Mouse (Mus musculus) lung, postnatal 0 days (tissue): ENCODE results near the gene Shc3. TPM values are rescaled to one million over a fixed set of nuclear protein-coding genes. Genes with fewer than 3 reads are reported as not detected.

ENCODE experiments used
- ATAC-seq: fragments of 200-750 bp; cut with Nextera tagmentation; 2 replicates; pipeline ENCODE4 v1.8.0; 2017; ENCODE audit warnings: moderate library complexity
- DNase-seq: peaks from one replicate; pipeline ENCODE4 v3.0.0-alpha.2; 2016; ENCODE audit warnings: low spot score
- H3K27ac ChIP-seq: fragments of 300-500 bp; sonication (generic); 2 replicates; pipeline ENCODE4 v1.5.1; 2014; ENCODE audit warnings: antibody characterized with exemption, mild to moderate bottlenecking, low read length, mixed read lengths
- H3K27me3 ChIP-seq: fragments of 300-500 bp; sonication (generic); replicated peaks from 2 replicates; pipeline ENCODE4 v1.6.1; 2014; ENCODE audit warnings: low read length, mixed read lengths; ENCODE audit not compliant: insufficient read depth
- H3K36me3 ChIP-seq: fragments of 300-500 bp; sonication (generic); 2 replicates; pipeline ENCODE4 v1.6.1; 2014; ENCODE audit warnings: low read length, mixed read lengths; ENCODE audit not compliant: insufficient read depth
- H3K4me1 ChIP-seq: fragments of 300-500 bp; sonication (generic); 2 replicates; pipeline ENCODE4 v1.6.1; 2014; ENCODE audit warnings: antibody characterized with exemption, low read depth, low read length, mixed read lengths; ENCODE audit not compliant: insufficient read depth
- H3K4me2 ChIP-seq: fragments of 300-500 bp; sonication (generic); replicated peaks from 2 replicates; pipeline ENCODE4 v1.6.1; 2014; ENCODE audit warnings: low read depth, mild to moderate bottlenecking, low read length, moderate library complexity, mixed read lengths
- H3K4me3 ChIP-seq: fragments of 300-500 bp; sonication (generic); 2 replicates; pipeline ENCODE4 v1.5.1; 2014; ENCODE audit warnings: low read depth, low read length
- H3K9ac ChIP-seq: fragments of 300-500 bp; sonication (generic); replicated peaks from 2 replicates; pipeline ENCODE4 v1.6.1; 2014; ENCODE audit warnings: low read depth, mild to moderate bottlenecking
- H3K9me3 ChIP-seq: fragments of 300-500 bp; sonication (generic); 2 replicates; pipeline ENCODE4 v1.6.1; 2016; ENCODE audit warnings: low read length, mixed read lengths
- CTCF ChIP-seq: IDR thresholded peaks from 2 replicates; pipeline ENCODE4 v1.5.1; 2016; ENCODE audit warnings: antibody characterized with exemption, mild to moderate bottlenecking
- EP300 ChIP-seq: IDR thresholded peaks from 2 replicates; pipeline ENCODE4 v1.6.1; 2016; ENCODE audit warnings: antibody characterized with exemption, mild to moderate bottlenecking, control low read depth
- WGBS: fragments of 180-500 bp; shearing (Covaris S2); extraction: QIAGEN DNeasy Blood & Tissue Kit; methylation state at CpG from one replicate; pipeline ENCODE4 v1.1.7; 2014; 5-methylcytosine and 5-hydroxymethylcytosine counted together
- polyA plus RNA-seq: library from polyadenylated mRNA; unstranded; fragments of >200 nt; fragmentation: Nextera tagmentation; extraction: Ambion mirVana; gene quantifications from 2 replicates; pipeline ENCODE4 v1.2.1, GENCODE M21; 2015

Shc3 gene
- polyA plus RNA-seq, 1 experiment from 2014 or later: 0.12 TPM

GRCm38 (mm10) chr13:51580263-51581044 lies 11.2 kb upstream of the Shc3 start:
- Histone ChIP-seq H3K36me3 (no peaks in the 10 kb centered on the region), H3K27me3 (no peaks in the 10 kb centered on the region), H3K9me3 (no peaks in the 10 kb centered on the region), H3K9ac (no peak overlapping the region), H3K27ac (no peak overlapping the region), H3K4me2 (no peak overlapping the region), H3K4me3 (no peak overlapping the region), H3K4me1 (no peaks in the 10 kb centered on the region)
- TF ChIP-seq CTCF (no peak), EP300 (no peak)
- ATAC-seq (no peak), DNase-seq (peak; percentile 17)
- 7% methylated on average over 8 of the region's 8 CpGs for WGBS

GRCm38 (mm10) chr13:51573849-51574248 lies 4.6 kb upstream of the Shc3 start:
- no peak overlapping the region for H3K4me2 ChIP-seq
- 19% methylated on average over 11 of the region's 11 CpGs for WGBS

GRCm38 (mm10) chr13:51570111-51570510 lies 892 bp upstream of the Shc3 start:
- no peak overlapping the region for H3K4me2 ChIP-seq
- H3K27ac ChIP-seq: no peak overlapping the region
- H3K9me3 ChIP-seq: no peaks in the 10 kb centered on the region
- H3K4me1 ChIP-seq: no peaks in the 10 kb centered on the region; the same call in 1 of the 2 replicates
- no peak overlapping the region for H3K9ac ChIP-seq
- no peak overlapping the region for H3K4me3 ChIP-seq
- DNase-seq (no peak), ATAC-seq (no peak)
- WGBS: 7% methylated on average over 9 of the region's 9 CpGs
- no peak for TF ChIP-seq EP300
- no peak for TF ChIP-seq CTCF
- H3K27me3 ChIP-seq: peaks cover 41% of the 10 kb centered on the region
- H3K36me3 ChIP-seq: no peaks in the 10 kb centered on the region

More at GRCm38 (mm10) chr13:51573849-51574248, 4.6 kb upstream of the Shc3 start:
- no peak for DNase-seq
- Histone ChIP-seq H3K4me1 (no peaks in the 10 kb centered on the region; the same call in 1 of the 2 replicates), H3K36me3 (no peaks in the 10 kb centered on the region), H3K27ac (no peak overlapping the region), H3K27me3 (peaks cover 10% of the 10 kb centered on the region; the same call in 1 of the 2 replicates), H3K9me3 (no peaks in the 10 kb centered on the region), H3K4me3 (no peak overlapping the region), H3K9ac (no peak overlapping the region)
- ATAC-seq: peak; percentile 61
- TF ChIP-seq CTCF (no peak), EP300 (no peak)

- H3K4me3 ChIP-seq: peak overlapping the region; percentile 21; the same call in 1 of the 2 replicates
- DNase-seq (no peak), ATAC-seq (peak; percentile 6; the same call in 1 of the 2 replicates)
- peak overlapping the region; percentile 61 for H3K4me2 ChIP-seq
- no peak overlapping the region for H3K9ac ChIP-seq
- H3K9me3 ChIP-seq: no peaks in the 10 kb centered on the region
- no peaks in the 10 kb centered on the region for H3K36me3 ChIP-seq
- WGBS: 4% methylated on average over 7 of the region's 7 CpGs
- peaks cover 45% of the 10 kb centered on the region for H3K27me3 ChIP-seq
- H3K27ac ChIP-seq: no peak overlapping the region
- TF ChIP-seq CTCF (no peak), EP300 (no peak)
- no peaks in the 10 kb centered on the region; the same call in 1 of the 2 replicates for H3K4me1 ChIP-seq
Observed at GRCm38 (mm10) chr13:51569685-51570068, 458 bp upstream of the Shc3 start.

- Histone ChIP-seq H3K4me3 (peak overlapping the region; percentile 21), H3K27ac (no peak overlapping the region), H3K36me3 (no peaks in the 10 kb centered on the region), H3K27me3 (peaks cover 45% of the 10 kb centered on the region), H3K4me2 (peak overlapping the region; percentile 61), H3K9ac (no peak overlapping the region), H3K4me1 (no peaks in the 10 kb centered on the region; the same call in 1 of the 2 replicates), H3K9me3 (no peaks in the 10 kb centered on the region)
- DNase-seq (peak; percentile 13), ATAC-seq (no peak)
- TF ChIP-seq CTCF (no peak), EP300 (no peak)
- 4% methylated on average over 13 of the region's 13 CpGs for WGBS
Observed at GRCm38 (mm10) chr13:51568501-51568901, 718 bp downstream of the Shc3 start.

- 1% methylated on average over 38 of the region's 38 CpGs for WGBS
- H3K4me2 ChIP-seq: peak overlapping the region; percentile 54
- H3K9ac ChIP-seq: no peak overlapping the region
- H3K27me3 ChIP-seq: peaks cover 45% of the 10 kb centered on the region
- ATAC-seq (0 out of 2 replicates have a peak, but pooled peaks have one; percentile 15), DNase-seq (no peak)
- no peaks in the 10 kb centered on the region for H3K9me3 ChIP-seq
- TF ChIP-seq CTCF (no peak), EP300 (no peak)
- peak overlapping the region; percentile 29 for H3K4me3 ChIP-seq
- H3K4me1 ChIP-seq: no peaks in the 10 kb centered on the region; the same call in 1 of the 2 replicates
- H3K27ac ChIP-seq: no peak overlapping the region
- H3K36me3 ChIP-seq: no peaks in the 10 kb centered on the region
Observed at GRCm38 (mm10) chr13:51567411-51567851, 1.8 kb downstream of the Shc3 start.
